Mouse (Mus musculus): ENCODE measurements around the gene Traf3ip2.

Gene Traf3ip2

DNA sequence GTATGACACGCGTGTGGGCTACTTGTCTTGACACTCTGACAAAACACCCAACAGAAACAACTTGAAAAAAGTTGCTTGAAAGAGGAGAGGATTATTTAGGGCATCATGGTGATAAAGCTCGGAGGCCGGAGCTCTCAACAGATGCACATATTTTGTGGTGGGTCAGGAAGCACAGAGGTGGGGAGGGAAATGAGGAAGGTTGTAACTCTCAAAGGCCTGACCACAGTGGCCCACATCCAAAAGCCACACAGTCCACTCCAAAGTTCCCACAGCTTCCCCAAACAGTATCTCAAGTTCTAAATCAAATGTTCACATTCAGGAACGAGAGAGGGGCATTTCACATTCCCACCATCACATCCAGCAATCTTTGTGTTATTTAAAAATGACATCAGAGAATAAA, 11.7 kb upstream of the Traf3ip2 start:
- DNase-seq (ENCODE audit: low spot score): no peak

- DNase-seq (ENCODE audit: low spot score): no peak
Observed at GRCm38 (mm10) chr10:39606434-39606833, 6.3 kb upstream of the Traf3ip2 start.

DNA sequence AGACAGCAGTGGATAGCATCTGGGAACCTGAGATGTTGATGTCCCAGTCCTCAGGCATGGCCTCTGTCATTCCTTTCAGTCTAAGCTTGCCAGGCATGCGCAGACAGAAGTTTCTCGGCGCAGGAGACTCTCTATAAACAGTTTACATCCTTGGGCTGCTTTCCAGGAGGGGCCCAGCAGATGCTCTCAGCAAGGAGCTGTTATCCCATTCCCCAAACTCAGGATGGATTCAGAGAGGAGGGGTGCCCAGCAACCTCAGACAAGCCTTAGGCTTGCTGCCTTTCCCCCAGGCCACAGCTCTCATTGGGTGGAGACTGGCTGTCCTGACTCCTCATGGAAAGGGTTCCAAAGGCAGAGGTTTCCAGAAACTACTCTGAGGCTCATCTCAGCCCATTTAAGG, 1.5 kb upstream of the Traf3ip2 start:
- no peak for DNase-seq (ENCODE audit: low spot score)

DNA sequence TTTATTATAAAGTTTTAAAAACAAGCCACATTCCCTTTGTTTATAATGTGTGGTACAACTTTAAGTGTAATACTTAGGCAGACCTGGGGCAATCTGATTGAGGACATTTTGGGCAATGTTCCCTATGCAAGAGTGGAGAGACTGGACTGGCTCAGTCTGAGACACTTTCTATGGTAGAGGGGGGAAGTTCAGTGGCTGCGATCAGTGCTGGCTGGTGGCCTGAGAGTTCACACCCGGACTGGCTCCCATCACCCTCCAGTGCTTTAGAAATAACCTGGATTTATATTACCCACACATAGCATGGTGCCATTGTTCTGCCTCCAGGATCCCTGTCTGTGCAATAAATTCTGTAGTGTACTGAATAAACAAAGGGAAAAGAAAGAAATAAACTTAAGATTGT, 603 bp upstream of the Traf3ip2 start:
- no peak for DNase-seq (ENCODE audit: low spot score)

- peak; percentile 67 for DNase-seq (ENCODE audit: low spot score)
Observed at GRCm38 (mm10) chr10:39612989-39613831, 476 bp downstream of the Traf3ip2 start.

DNA sequence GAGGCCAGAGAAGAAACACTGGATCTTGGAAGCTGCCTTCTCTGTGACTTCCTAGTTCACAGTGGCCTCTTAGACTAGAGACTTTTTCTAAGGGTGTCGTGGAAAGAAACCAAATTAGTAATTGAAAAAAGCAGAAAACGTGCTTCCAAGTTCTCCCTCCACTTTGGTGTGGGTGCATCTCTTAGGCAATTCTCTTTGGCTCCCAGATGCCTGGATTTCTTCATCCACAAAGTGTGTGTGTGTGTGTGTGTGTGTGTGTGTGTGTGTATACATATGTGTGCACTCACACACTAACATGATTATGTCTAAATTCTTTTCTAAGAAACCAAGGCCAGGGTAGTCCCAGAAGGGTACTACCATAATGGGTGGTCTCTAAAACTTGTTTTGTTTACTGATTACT, 1.2 kb downstream of the Traf3ip2 start:
- DNase-seq (ENCODE audit: low spot score): no peak

- peak; percentile 60 for DNase-seq (ENCODE audit: low spot score)
Observed at GRCm38 (mm10) chr10:39614676-39615075, 1.9 kb downstream of the Traf3ip2 start.

GRCm38 (mm10) chr10:39615531-39616229, 2.9 kb downstream of the Traf3ip2 start:
- no peak for DNase-seq (ENCODE audit: low spot score)

GRCm38 (mm10) chr10:39616230-39616590, 3.5 kb downstream of the Traf3ip2 start:
- no peak for DNase-seq (ENCODE audit: low spot score)

GRCm38 (mm10) chr10:39616626-39617025, 3.9 kb downstream of the Traf3ip2 start:
- DNase-seq (ENCODE audit: low spot score): no peak

DNA sequence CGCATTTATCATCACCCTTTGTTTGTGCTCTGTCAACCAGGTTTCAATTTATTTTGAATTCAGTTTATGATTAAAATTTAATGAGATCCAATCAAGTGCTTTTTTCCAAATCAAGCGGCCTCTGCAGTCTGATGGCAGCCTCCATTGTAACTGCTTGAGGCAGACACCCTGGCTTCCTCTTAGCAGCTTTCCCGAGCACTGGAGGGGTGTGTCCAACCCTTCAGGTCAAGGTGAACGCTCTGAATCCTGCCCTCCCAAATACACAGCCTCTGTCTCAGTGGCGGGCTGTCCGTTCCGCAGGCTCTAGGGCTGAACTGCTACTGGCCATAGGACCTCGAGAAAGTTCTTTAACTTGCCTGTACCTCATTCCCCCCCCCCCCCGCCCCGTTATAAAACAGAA, 5.7 kb downstream of the Traf3ip2 start:
- DNase-seq (ENCODE audit: low spot score): peak; percentile 42

- no peak for DNase-seq (ENCODE audit: low spot score)
Observed at GRCm38 (mm10) chr10:39620626-39621025, 7.9 kb downstream of the Traf3ip2 start.

DNA sequence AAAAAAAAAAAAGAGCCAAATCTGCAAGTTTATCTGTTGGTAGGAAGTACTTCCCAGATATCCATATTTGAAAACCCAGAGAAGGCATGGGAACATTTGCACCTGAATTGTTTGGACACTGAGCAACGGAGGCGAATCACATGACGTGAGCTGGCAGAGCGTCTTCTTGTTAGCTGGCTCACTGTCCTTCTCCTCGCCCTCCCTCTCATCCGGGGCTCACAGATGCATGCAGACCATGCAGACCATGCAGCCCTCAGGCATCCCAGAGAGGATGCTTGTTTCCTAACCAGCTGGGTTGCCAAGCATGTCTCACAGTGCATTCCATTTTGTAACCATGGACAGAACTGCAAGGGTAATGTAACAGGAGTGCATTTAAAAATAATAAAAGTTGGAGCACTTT, 11.1 kb downstream of the Traf3ip2 start:
- DNase-seq (ENCODE audit: low spot score): no peak

DNA sequence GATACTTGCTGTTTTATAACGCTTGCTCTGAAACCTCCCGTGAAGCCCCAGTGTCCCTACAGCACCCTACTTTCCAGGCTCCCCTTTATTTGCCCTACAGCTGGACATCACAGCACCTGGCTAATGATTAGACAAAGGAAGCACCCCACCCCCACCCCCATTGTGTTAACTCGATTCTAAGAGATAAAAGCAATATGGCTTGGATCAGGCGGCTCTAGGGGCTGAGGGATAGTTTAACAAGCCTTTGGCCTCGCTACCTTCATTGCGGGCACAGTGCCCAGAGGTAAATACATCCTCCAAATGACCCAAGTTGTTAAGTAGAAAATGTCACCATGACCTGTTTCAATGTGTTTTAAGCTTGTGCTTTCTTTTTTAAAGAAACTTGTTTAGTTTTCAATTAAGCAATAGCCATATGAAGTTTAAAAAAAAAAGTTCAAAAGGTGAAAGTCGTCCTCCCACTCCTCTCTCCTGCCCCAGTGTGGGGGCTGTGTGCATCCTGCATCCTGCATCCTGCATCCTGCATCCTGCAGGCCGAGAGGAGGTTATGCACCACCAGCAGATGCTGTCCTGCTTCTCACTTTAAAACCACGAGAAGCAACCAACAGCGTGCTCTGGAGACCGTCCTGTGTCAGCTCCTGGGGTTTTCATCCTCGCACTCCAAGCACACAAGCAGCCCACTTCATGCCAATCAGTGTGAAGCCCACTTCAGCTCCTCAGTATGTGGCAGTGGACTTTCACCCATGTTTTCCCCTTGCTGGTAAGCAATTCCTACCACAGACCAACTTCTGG, 12.3 kb downstream of the Traf3ip2 start:
- DNase-seq (ENCODE audit: low spot score): no peak

GRCm38 (mm10) chr10:39625626-39626260, 13.0 kb downstream of the Traf3ip2 start:
- DNase-seq (ENCODE audit: low spot score): no peak

- no peak for DNase-seq (ENCODE audit: low spot score)
Observed at GRCm38 (mm10) chr10:39626376-39626775, 13.6 kb downstream of the Traf3ip2 start.

DNA sequence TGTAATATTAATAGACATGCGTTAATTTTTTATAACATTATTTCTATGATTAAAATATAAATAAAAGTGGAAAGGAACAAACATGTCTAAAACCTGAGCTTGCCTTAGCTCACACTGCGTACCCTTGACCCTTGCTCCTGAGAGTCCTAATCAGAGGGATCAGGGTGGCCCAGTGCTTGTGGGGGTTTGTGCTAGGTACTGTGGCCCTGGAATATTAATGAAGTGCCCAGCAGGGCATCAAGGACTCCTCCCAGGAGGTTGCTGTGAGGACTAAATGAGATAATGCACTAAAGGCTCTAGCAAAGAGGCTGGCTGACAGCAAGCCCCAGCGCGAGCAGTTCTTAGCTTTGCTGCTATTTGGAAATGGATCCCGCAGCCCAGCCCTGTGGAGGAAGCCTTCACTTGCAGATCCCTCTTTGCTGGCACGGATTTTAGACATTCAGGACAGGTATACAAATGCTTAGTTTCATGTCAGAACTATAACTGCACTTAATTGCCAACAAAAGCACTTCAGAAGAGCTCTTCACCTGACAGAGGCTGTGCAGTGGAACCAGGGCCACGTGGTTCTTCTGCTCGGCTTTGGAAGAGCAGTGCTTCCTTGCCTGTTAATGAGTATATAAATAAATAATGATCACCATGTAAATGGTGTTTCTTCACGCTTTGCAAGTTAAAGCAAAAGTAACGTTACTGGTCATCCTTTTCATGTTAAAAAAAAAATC, 16.2 kb downstream of the Traf3ip2 start:
- no peak for DNase-seq (ENCODE audit: low spot score)

DNA sequence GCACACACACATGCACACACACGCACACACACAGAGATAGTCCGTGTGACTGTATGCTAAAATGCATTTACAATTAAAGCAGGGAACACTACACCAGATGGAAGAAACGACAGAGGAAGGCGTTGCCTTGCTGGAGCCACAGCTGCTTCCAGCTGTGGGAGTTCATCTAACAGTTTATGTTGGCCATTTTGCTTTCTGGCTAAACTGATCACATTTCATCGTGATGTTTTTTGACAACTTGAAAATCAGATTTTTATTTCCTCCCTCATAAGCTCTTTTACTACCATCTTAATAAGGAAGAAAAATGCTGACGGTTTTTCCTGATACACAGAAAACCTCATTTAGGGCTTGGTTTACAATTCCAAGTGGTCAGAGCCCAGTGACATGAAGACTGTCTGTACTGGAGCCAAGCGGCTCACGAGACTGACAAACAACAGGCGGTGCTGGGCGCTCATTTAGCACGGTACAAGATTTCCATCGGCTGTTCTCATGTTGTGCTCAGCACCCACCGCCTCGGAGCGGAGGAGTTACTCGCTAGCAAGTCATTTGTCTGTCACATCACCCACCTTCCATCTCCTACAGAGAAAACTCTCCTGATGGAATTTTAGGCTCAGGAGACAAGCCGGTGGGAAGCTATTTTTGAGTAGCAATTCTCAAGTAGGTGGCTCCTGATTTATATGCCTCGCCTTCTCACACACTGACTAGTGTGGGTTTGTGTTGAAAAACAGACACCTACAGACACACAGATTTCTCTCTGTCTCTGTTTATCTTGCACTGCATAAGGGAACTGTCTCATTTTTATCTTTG, 17.2 kb downstream of the Traf3ip2 start:
- no peak for DNase-seq (ENCODE audit: low spot score)

DNA sequence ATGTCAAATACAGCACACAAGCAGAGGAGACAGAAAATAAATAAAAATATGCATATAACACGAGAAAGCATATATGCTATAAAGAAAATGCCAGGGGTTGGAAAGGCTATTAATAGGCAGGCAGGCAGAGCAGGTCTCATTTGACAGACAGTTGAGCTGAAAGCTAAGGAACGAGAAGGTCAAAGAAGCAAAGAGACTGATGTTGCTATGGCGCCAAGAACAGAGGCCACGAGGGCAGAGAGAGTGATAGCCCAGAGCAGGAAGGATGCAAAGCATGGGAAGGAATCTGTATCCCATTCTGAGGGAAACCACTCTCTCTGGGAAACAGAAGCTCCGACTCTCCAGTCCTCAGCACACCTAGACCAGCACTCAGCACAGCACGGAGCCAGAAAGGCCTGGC, 18.1 kb downstream of the Traf3ip2 start:
- no peak for DNase-seq (ENCODE audit: low spot score)

GRCm38 (mm10) chr10:39631627-39632026, 18.9 kb downstream of the Traf3ip2 start:
- no peak for DNase-seq (ENCODE audit: low spot score)

GRCm38 (mm10) chr10:39633379-39633778, 20.6 kb downstream of the Traf3ip2 start:
- no peak for DNase-seq (ENCODE audit: low spot score)

All from testis, postnatal 10 days (tissue).